Mouse (Mus musculus) stomach, embryonic 16.5 days (tissue): ENCODE measurements at regions not wholly inside any gene's neighbourhood (a gene's known extent, or its start where the extent isn't known, plus 50 kb on each side); places are given as distances from the start of the nearest gene placed in this dataset.
"Not testable (repeated sequence)": the region's sequence is repeated elsewhere in the genome, so short reads cannot be mapped to it uniquely, and the experiment has no call there.

Experiments
- ATAC-seq: fragments of 200-750 bp; cut with Nextera tagmentation; 2 replicates; pipeline ENCODE4 v1.8.0; 2017; ENCODE audit warnings: moderate number of reproducible peaks, moderate TSS enrichment; ENCODE audit not compliant: insufficient read depth, low FRiP score
- H3K27ac ChIP-seq: fragments of 300-500 bp; sonication (generic); 2 replicates; pipeline ENCODE4 v1.5.1; 2014; ENCODE audit warnings: low read length
- H3K27me3 ChIP-seq: fragments of 300-500 bp; sonication (generic); 2 replicates; pipeline ENCODE4 v1.6.1; 2014; ENCODE audit warnings: low read length, control low read depth, mixed read lengths; ENCODE audit not compliant: control insufficient read depth, insufficient read depth
- H3K36me3 ChIP-seq: fragments of 300-500 bp; sonication (generic); 2 replicates; pipeline ENCODE4 v1.6.1; 2014; ENCODE audit warnings: low read length; ENCODE audit not compliant: control insufficient read depth, insufficient read depth
- H3K4me1 ChIP-seq: fragments of 300-500 bp; sonication (generic); 2 replicates; pipeline ENCODE4 v1.6.1; 2014; ENCODE audit warnings: low read length, control low read depth, mixed read lengths; ENCODE audit not compliant: control insufficient read depth, insufficient read depth
- H3K4me2 ChIP-seq: fragments of 300-500 bp; sonication (generic); 2 replicates; pipeline ENCODE4 v1.6.1; 2014; ENCODE audit warnings: low read depth, low read length, mixed read lengths
- H3K4me3 ChIP-seq: fragments of 300-500 bp; sonication (generic); replicated peaks from 2 replicates; pipeline ENCODE4 v1.5.1; 2014; ENCODE audit warnings: mild to moderate bottlenecking, low read length
- H3K9ac ChIP-seq: fragments of 300-500 bp; sonication (generic); 2 replicates; pipeline ENCODE4 v1.6.1; 2014; ENCODE audit warnings: low read length
- H3K9me3 ChIP-seq: fragments of 300-500 bp; sonication (generic); replicated peaks from 2 replicates; pipeline ENCODE4 v1.6.1; 2016; ENCODE audit warnings: low read length, control low read depth; ENCODE audit not compliant: control insufficient read depth
- WGBS: fragments of 180-500 bp; shearing (Covaris S2); extraction: QIAGEN DNeasy Blood & Tissue Kit; methylation state at CpG from one replicate; pipeline ENCODE4 v1.1.7; 2014; 5-methylcytosine and 5-hydroxymethylcytosine counted together

DNA sequence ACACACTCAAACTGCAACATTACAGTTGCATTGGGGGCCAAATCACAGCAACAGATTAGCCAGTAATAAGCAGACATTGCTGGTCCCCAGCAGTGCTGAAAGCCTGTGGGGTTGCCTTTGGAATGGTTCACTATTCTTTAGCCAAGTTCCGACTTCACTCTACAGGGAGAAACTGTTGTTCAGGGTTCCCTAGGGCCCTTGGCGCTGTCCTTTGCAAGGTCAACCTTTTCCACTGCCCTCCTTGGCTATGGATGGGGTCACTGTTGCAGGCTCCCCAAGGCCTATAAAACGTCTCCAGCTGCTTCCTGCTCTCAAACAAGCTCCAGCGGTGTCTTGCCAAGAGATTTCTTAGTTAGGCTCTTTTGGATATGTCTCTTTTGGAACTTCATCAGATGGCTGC, 137.1 kb downstream of the Kcnk1 start:
- Histone ChIP-seq H3K9me3 (no peaks in the 10 kb centered on the region), H3K4me2 (no peak overlapping the region), H3K4me1 (no peaks in the 10 kb centered on the region), H3K27ac (no peak overlapping the region), H3K27me3 (no peaks in the 10 kb centered on the region), H3K9ac (no peak overlapping the region), H3K4me3 (no peak overlapping the region), H3K36me3 (no peaks in the 10 kb centered on the region)
- no peak for ATAC-seq
- WGBS, result 70% methylated on average over 4 of the region's 4 CpGs

DNA sequence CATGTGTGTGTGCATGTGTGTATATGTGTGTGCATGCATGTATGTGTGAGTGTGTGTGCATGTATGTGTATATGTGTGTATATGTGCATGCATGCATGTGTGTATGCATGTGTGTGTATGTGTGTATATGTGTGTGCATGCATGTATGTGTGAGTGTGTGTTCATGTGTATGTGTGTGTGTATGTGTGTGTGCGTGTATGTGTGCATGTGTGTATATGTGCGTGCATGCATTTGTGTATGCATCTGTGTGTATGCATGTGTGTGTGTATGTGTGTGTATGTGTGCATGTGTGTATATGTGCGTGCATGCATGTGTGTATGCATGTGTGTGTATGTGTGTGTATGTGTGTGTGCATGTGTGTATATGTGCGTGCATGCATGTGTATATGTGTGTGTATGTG, 137.9 kb downstream of the Kcnk1 start:
- H3K36me3 ChIP-seq, H3K9me3 ChIP-seq, H3K4me1 ChIP-seq, H3K4me2 ChIP-seq, ATAC-seq, H3K4me3 ChIP-seq, H3K27me3 ChIP-seq, H3K27ac ChIP-seq, H3K9ac ChIP-seq: not testable (repeated sequence)
- WGBS, result 95% methylated on average over 4 of the region's 4 CpGs

DNA sequence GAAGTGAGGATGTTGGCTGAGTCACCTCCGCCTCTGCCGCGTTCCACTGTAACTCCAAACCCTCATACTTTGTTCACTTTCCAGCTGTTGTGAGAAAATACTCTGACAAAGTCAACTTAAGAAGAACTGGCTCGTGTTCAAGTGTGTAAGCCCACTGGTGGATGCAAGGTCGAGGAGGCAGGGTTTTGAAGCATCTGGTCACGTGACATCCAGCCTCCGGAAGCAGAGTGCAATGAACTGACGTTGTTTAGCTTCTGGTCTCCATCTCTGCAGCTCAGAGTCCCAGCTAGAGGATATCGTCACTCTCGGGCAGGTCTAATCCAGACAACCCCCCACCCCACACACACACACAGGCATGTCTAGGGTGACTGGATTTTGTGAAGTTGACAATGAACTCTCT, 140.1 kb downstream of the Kcnk1 start:
- no peaks in the 10 kb centered on the region for H3K9me3 ChIP-seq
- 0 out of 2 replicates have a peak overlapping the region, but pooled peaks have one; percentile 6 for H3K4me2 ChIP-seq
- no peak overlapping the region for H3K9ac ChIP-seq
- H3K36me3 ChIP-seq, result no peaks in the 10 kb centered on the region
- H3K27me3 ChIP-seq, result peaks cover 19% of the 10 kb centered on the region
- 37% methylated on average over 10 of the region's 10 CpGs for WGBS
- no peak overlapping the region for H3K4me3 ChIP-seq
- peaks cover 9% of the 10 kb centered on the region for H3K4me1 ChIP-seq
- H3K27ac ChIP-seq, result no peak overlapping the region
- no peak for ATAC-seq

DNA sequence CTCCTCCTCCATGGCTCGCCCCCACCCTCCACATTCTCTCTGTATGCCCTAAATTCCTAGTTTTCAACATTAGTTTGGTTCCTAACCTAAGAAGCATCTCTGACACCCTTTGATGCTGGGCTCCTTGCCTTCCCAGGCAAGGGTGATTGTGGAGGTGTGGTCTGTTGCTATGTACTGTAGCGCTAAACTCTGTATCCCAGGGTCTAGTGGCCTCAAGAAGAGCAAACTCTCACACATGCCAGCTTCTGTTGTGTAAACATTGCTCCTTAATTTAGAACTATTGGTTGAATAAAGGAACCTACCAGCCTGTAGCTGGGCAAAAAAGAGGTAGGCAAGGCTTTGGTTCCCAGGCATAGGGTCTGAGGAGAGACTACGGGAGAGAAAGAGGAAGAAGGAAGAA, 140.6 kb downstream of the Kcnk1 start:
- 0 out of 2 replicates have a peak overlapping the region, but pooled peaks have one; percentile 6 for H3K4me2 ChIP-seq
- 60% methylated on average over 3 of the region's 3 CpGs for WGBS
- no peaks in the 10 kb centered on the region for H3K9me3 ChIP-seq

DNA sequence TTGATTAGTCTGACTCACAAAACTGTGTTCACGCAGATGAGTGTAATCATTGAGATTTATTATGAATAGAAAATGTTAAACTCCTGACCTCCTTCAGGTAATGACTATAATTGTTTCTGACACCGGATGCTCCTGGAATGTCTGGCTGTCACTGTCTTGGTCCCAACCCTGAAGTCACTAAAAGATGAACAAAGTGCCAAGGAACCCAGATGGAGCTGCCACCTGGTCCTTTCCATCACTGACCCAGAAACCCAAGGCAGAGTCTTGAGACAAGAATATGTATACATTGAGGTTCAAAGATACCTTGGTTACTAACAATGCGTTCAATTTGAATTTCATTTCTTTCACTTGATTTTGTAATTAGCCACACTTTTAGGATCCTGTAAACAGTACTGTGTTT, 142.0 kb downstream of the Kcnk1 start:
- H3K9ac ChIP-seq, result no peak overlapping the region
- WGBS, result 72% methylated on average over 3 of the region's 3 CpGs
- no peaks in the 10 kb centered on the region for H3K9me3 ChIP-seq
- H3K27me3 ChIP-seq, result peaks cover 20% of the 10 kb centered on the region
- no peak overlapping the region for H3K4me2 ChIP-seq
- no peaks in the 10 kb centered on the region for H3K36me3 ChIP-seq
- no peak overlapping the region for H3K27ac ChIP-seq
- peaks cover 9% of the 10 kb centered on the region for H3K4me1 ChIP-seq
- H3K4me3 ChIP-seq, result no peak overlapping the region
- ATAC-seq, result no peak

More for the DNA sequence above, 140.6 kb downstream of the Kcnk1 start:
- H3K27ac ChIP-seq, result no peak overlapping the region
- no peak overlapping the region for H3K4me3 ChIP-seq
- peaks cover 20% of the 10 kb centered on the region for H3K27me3 ChIP-seq
- H3K36me3 ChIP-seq, result no peaks in the 10 kb centered on the region
- peak; percentile 72; the same call in 1 of the 2 replicates for ATAC-seq
- no peak overlapping the region for H3K9ac ChIP-seq
- H3K4me1 ChIP-seq, result peaks cover 9% of the 10 kb centered on the region

DNA sequence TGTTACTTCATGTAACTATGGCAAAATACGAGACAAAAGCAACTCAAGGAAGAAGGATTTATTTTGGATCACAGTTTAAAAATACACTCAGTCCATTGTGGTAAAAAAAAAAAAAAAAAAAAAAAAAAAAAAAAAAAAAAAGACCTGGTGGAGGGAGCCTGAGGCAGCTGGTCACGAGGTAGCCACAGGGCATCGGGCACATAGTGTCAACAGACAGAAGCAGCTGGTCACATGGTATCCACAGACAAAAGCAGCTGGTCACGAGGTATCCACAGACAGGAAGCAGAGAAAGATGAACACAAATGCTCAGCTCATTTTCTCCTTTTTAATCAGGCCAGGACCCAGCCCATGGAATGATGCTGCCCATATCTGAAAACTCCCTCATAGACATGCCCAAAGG, 142.5 kb downstream of the Kcnk1 start:
- H3K27ac ChIP-seq, result no peak overlapping the region
- peaks cover 9% of the 10 kb centered on the region for H3K4me1 ChIP-seq
- H3K9me3 ChIP-seq, result no peaks in the 10 kb centered on the region
- ATAC-seq, result no peak
- H3K4me2 ChIP-seq, result no peak overlapping the region
- no peak overlapping the region for H3K4me3 ChIP-seq
- H3K36me3 ChIP-seq, result no peaks in the 10 kb centered on the region
- 62% methylated on average over 4 of the region's 4 CpGs for WGBS
- H3K27me3 ChIP-seq, result peaks cover 20% of the 10 kb centered on the region
- H3K9ac ChIP-seq, result no peak overlapping the region

DNA sequence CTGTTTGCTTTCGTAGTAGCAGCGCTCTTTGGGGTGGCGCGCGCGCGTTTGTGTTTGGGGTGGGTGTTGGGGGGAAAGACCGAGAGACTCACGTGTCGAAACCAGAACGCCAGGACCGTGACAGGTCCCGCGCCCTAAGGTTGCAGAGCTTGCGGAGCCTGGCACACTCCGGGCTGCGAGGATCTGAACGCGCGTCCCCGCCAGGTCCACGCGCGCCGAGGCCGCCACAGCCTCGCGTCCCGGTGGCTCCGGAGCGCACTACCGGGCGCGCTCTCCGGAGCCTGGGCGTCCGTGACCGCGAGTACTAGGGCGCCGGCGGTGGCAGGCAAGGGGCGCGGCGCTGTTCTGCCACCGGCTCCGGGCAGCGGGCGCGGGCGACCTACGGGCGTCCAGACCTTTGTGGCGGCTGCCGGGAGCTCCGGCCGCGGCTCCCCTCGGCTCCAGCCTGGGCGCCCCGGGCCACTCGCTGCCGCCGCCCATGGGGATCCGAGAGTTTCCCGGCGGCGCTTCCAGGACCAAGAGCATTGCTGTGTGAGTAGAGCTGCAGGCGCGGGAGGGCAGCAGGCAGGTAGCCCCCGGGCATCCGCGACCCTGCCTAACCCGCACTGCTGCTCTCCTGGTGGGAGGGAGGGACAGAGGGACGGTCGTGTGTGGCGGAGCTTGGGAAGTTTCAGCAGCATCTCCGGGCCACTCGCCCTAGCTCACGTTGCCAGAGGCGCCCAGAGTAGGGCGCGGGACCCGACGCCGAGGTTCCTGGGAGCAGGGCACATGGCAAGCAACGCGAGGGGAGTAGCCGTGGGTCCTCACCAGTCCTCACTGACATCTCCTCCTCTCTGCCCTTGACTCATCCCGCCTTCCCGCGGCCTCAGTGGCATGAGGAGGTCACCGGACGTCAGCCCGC, 143.9 kb downstream of the Kcnk1 start:
- Histone ChIP-seq H3K9me3 (no peaks in the 10 kb centered on the region), H3K27ac (no peak overlapping the region), H3K36me3 (no peaks in the 10 kb centered on the region), H3K9ac (peak overlapping the region; percentile 67), H3K4me2 (peak overlapping the region; percentile 94), H3K4me3 (peak overlapping the region; percentile 53), H3K4me1 (peaks cover 9% of the 10 kb centered on the region), H3K27me3 (peaks cover 20% of the 10 kb centered on the region)
- ATAC-seq, result peak; percentile 38; the same call in 1 of the 2 replicates
- 1% methylated on average over 87 of the region's 95 CpGs for WGBS

DNA sequence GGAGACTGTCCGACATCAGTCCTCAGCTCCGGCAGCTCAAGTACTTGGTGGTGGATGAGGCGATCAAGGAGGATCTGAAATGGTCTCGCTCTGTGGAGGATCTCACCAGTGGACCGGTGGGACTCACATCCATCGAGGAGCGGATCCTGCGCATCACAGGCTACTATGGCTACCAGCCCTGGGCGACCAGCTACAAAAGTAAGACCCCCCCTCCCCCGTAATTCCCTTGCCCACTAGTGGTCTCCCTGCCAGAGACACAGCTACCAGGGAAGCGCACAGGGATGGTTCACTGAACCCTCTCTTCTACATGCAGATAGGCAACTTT, 144.5 kb downstream of the Kcnk1 start:
- no peaks in the 10 kb centered on the region for H3K9me3 ChIP-seq
- H3K27ac ChIP-seq, result no peak overlapping the region
- no peaks in the 10 kb centered on the region for H3K36me3 ChIP-seq
- no peak for ATAC-seq
- peaks cover 20% of the 10 kb centered on the region for H3K27me3 ChIP-seq
- H3K4me3 ChIP-seq, result peak overlapping the region; percentile 53
- H3K9ac ChIP-seq, result peak overlapping the region; percentile 67
- H3K4me2 ChIP-seq, result peak overlapping the region; percentile 94
- WGBS, result 21% methylated on average over 11 of the region's 11 CpGs
- H3K4me1 ChIP-seq, result peaks cover 9% of the 10 kb centered on the region

DNA sequence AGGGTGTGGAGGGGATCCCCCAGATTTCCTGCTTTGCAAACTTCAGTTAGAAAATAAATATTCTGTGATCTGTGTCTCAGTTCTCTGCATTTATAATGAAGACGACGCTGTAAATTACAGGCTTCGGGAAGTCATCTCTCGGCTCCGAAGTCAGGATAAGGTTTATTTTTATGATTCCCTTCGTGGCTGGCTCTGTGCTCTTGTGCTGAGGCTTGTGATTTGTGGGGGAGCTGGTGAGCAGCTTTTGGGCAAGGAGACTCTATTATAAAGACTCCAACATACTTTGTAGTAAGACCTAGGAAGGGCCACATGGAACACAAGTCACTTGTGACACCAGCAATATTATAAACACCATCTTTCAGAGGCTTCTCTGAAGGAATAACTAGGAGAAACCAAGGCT, 146.0 kb downstream of the Kcnk1 start:
- Histone ChIP-seq H3K4me3 (no peak overlapping the region), H3K36me3 (no peaks in the 10 kb centered on the region), H3K4me2 (no peak overlapping the region), H3K4me1 (peaks cover 9% of the 10 kb centered on the region), H3K27me3 (peaks cover 20% of the 10 kb centered on the region), H3K27ac (no peak overlapping the region), H3K9ac (no peak overlapping the region), H3K9me3 (no peaks in the 10 kb centered on the region)
- 85% methylated on average over 6 of the region's 6 CpGs for WGBS
- no peak for ATAC-seq
